Mouse (Mus musculus) urinary bladder, postnatal 10 days (tissue): Measurements from ENCODE around the gene Psmd11.

Experiments
- DNase-seq: peaks from one replicate; pipeline ENCODE4 v3.0.0; 2022; ENCODE audit warnings: low spot score

Gene Psmd11

GRCm38 (mm10) chr11:80505581-80505980 lies 77.2 kb downstream of the Psmd11 start:
- no peak for DNase-seq

- DNase-seq, result no peak
These were observed 78.1 kb downstream of the Psmd11 start for GRCm38 (mm10) chr11:80506483-80506882.

- DNase-seq, result no peak
These were observed 79.4 kb downstream of the Psmd11 start for GRCm38 (mm10) chr11:80507791-80508190.

- no peak for DNase-seq
These were observed 80.2 kb downstream of the Psmd11 start for GRCm38 (mm10) chr11:80508361-80509175.

GRCm38 (mm10) chr11:80509176-80509506 lies 80.7 kb downstream of the Psmd11 start:
- DNase-seq, result no peak

- no peak for DNase-seq
These were observed 81.7 kb downstream of the Psmd11 start for GRCm38 (mm10) chr11:80510124-80510523.

- no peak for DNase-seq
These were observed 84.1 kb downstream of the Psmd11 start for GRCm38 (mm10) chr11:80512313-80513056.

GRCm38 (mm10) chr11:80513796-80514195 lies 85.4 kb downstream of the Psmd11 start:
- DNase-seq, result no peak

- no peak for DNase-seq
These were observed 86.9 kb downstream of the Psmd11 start for GRCm38 (mm10) chr11:80515346-80515745.

- DNase-seq, result no peak
These were observed 87.5 kb downstream of the Psmd11 start for GRCm38 (mm10) chr11:80515895-80516294.

GRCm38 (mm10) chr11:80518421-80519367 lies 90.3 kb downstream of the Psmd11 start:
- DNase-seq, result no peak

- no peak for DNase-seq
These were observed 92.7 kb downstream of the Psmd11 start for GRCm38 (mm10) chr11:80521148-80521547.
